Mouse (Mus musculus) erythroblast, embryonic 14.5 days (primary cell): ENCODE measurements around the gene Nsfl1c. TPM values are rescaled to one million over a fixed set of nuclear protein-coding genes. Genes with fewer than 3 reads are reported as not detected.

Experiments
- H3K27me3 ChIP-seq: 2 replicates; pipeline ENCODE4 v1.6.1; 2012; ENCODE audit warnings: inconsistent platforms; ENCODE audit not compliant: control insufficient read depth
- H3K36me3 ChIP-seq: 2 replicates; pipeline ENCODE4 v1.6.1; 2012; ENCODE audit warnings: mild to moderate bottlenecking, inconsistent platforms; ENCODE audit not compliant: control insufficient read depth
- H3K4me1 ChIP-seq: 2 replicates; pipeline ENCODE4 v1.6.1; 2012; ENCODE audit warnings: inconsistent platforms; ENCODE audit not compliant: control insufficient read depth
- H3K4me3 ChIP-seq: replicated peaks from 2 replicates; pipeline ENCODE3; 2012; ENCODE audit warnings: moderate library complexity, mild to moderate bottlenecking, inconsistent platforms
- H3K9me3 ChIP-seq: 2 replicates; pipeline ENCODE4 v1.6.1; 2012; ENCODE audit warnings: low read length, inconsistent platforms, mixed read lengths; ENCODE audit not compliant: control insufficient read depth
- GATA1 ChIP-seq: IDR thresholded peaks from 2 replicates; pipeline ENCODE4 v1.6.1; 2012; ENCODE audit warnings: low read length, inconsistent platforms, mixed read lengths
- TAL1 ChIP-seq: IDR thresholded peaks from 3 replicates; pipeline ENCODE4 v1.6.1; 2012; ENCODE audit warnings: low read length, inconsistent platforms, mixed read lengths
- polyA plus RNA-seq: library from polyadenylated mRNA; stranded (reverse); fragments of >175 nt; gene quantifications from 2 replicates; pipeline ENCODE4 v1.2.3, GENCODE M21; 2012

The Nsfl1c gene
- polyA plus RNA-seq, 1 experiment, result 6.0 TPM

GRCm38 (mm10) chr2:151542323-151543062 is 48.5 kb downstream of the Nsfl1c start, which contains the start of gene Fkbp1a:
Gene Fkbp1a, plus strand, starts transcription at chr2:151542483.
- H3K4me1 ChIP-seq, result peaks cover 32% of the 10 kb centered on the region
- H3K9me3 ChIP-seq, result no peaks in the 10 kb centered on the region
- peaks cover 17% of the 10 kb centered on the region for H3K36me3 ChIP-seq
- peak within 1 kb of the TSS; percentile 70 for H3K4me3 ChIP-seq
- TF ChIP-seq TAL1 (no peak), GATA1 (no peak)
- H3K27me3 ChIP-seq, result peaks cover 9% of the 10 kb centered on the region

GRCm38 (mm10) chr2:151543063-151543895 is 49.3 kb downstream of the Nsfl1c start:
- H3K36me3 ChIP-seq, result peaks cover 19% of the 10 kb centered on the region
- H3K9me3 ChIP-seq, result no peaks in the 10 kb centered on the region
- H3K27me3 ChIP-seq, result peaks cover 9% of the 10 kb centered on the region
- peak overlapping the region; percentile 70 for H3K4me3 ChIP-seq
- H3K4me1 ChIP-seq, result peaks cover 32% of the 10 kb centered on the region
- TF ChIP-seq GATA1 (no peak), TAL1 (no peak)

GRCm38 (mm10) chr2:151544673-151545072 is 50.7 kb downstream of the Nsfl1c start:
- Histone ChIP-seq H3K36me3 (peaks cover 19% of the 10 kb centered on the region), H3K9me3 (no peaks in the 10 kb centered on the region), H3K27me3 (peaks cover 5% of the 10 kb centered on the region), H3K4me3 (no peak overlapping the region), H3K4me1 (peaks cover 32% of the 10 kb centered on the region)
- TF ChIP-seq TAL1, result no peak
- TF ChIP-seq GATA1, result no peak

- Histone ChIP-seq H3K4me3 (no peak overlapping the region), H3K27me3 (peaks cover 5% of the 10 kb centered on the region), H3K36me3 (peaks cover 30% of the 10 kb centered on the region), H3K9me3 (no peaks in the 10 kb centered on the region), H3K4me1 (peaks cover 28% of the 10 kb centered on the region)
- no peak for TF ChIP-seq GATA1
- no peak for TF ChIP-seq TAL1
These were observed 52.6 kb downstream of the Nsfl1c start for GRCm38 (mm10) chr2:151546571-151546970.

GRCm38 (mm10) chr2:151549615-151550121 is 55.7 kb downstream of the Nsfl1c start:
- Histone ChIP-seq H3K36me3 (peaks cover 43% of the 10 kb centered on the region), H3K9me3 (no peaks in the 10 kb centered on the region), H3K4me1 (peaks cover 2% of the 10 kb centered on the region; the same call in 1 of the 2 replicates), H3K4me3 (no peak overlapping the region), H3K27me3 (no peaks in the 10 kb centered on the region)
- TF ChIP-seq GATA1 (no peak), TAL1 (no peak)

Other genes with a start within 250 kb of the Nsfl1c start
- not detected in 2 replicates for gene 4921509C19Rik, start 18.0 kb upstream of the Nsfl1c start, polyA plus RNA-seq
- 3.4 and 4.3 TPM in 2 replicates for gene Fkbp1a, start 48.3 kb downstream of the Nsfl1c start, polyA plus RNA-seq
- gene Sdcbp2, start 78.4 kb downstream of the Nsfl1c start, polyA plus RNA-seq, result not detected in 2 replicates
- not detected in 2 replicates for gene Snph, start 138.4 kb downstream of the Nsfl1c start, polyA plus RNA-seq
- not detected in 2 replicates for gene Rad21l, start 174.4 kb downstream of the Nsfl1c start, polyA plus RNA-seq
- gene Tmem74b, start 207.8 kb downstream of the Nsfl1c start, polyA plus RNA-seq, result not detected in 2 replicates